Mouse (Mus musculus) C2C12 (cell line): ENCODE results near the gene Hmga1b.
"Not testable (repeated sequence)": the region's sequence is repeated elsewhere in the genome, so short reads cannot be mapped to it uniquely, and the experiment has no call there.

ENCODE experiments used
- CEBPB ChIP-seq: IDR thresholded peaks from one replicate; pipeline ENCODE4 v1.6.1; 2011; ENCODE audit warnings: low read depth, mild to moderate bottlenecking, control low read depth, moderate library complexity
- CTCF ChIP-seq: IDR thresholded peaks from one replicate; pipeline ENCODE4 v1.5.1; 2011; ENCODE audit not compliant: control insufficient read depth, insufficient read depth, insufficient read length
- FOSL1 ChIP-seq: IDR thresholded peaks from one replicate; pipeline ENCODE4 v1.8.0; 2011; ENCODE audit warnings: mild to moderate bottlenecking, low read length; ENCODE audit not compliant: poor library complexity, insufficient read depth, severe bottlenecking
- MAX ChIP-seq: IDR thresholded peaks from one replicate; pipeline ENCODE4 v1.6.1; 2011; ENCODE audit warnings: mild to moderate bottlenecking, control low read depth
- MYOG ChIP-seq: IDR thresholded peaks from one replicate; pipeline ENCODE4 v1.6.1; 2011; ENCODE audit not compliant: control insufficient read depth, insufficient read length; ENCODE audit errors: extremely low read depth
- USF1 ChIP-seq: IDR thresholded peaks from one replicate; pipeline ENCODE4 v1.6.1; 2011; ENCODE audit warnings: low read depth, mild to moderate bottlenecking, control low read depth, moderate library complexity

GRCm38 (mm10) chr11:120763121-120763999 is 766 bp downstream of the Hmga1b start:
- not testable (repeated sequence) for TF ChIP-seq CTCF, MYOG, USF1, MAX, CEBPB, FOSL1
